Mouse (Mus musculus): ENCODE results near the gene Nfib. TPM values are rescaled to one million over a fixed set of nuclear protein-coding genes. Genes with fewer than 3 reads are reported as not detected.

Nfib gene
- polyA plus RNA-seq, 2 experiments: 1.7 to 2.6 TPM

DNA sequence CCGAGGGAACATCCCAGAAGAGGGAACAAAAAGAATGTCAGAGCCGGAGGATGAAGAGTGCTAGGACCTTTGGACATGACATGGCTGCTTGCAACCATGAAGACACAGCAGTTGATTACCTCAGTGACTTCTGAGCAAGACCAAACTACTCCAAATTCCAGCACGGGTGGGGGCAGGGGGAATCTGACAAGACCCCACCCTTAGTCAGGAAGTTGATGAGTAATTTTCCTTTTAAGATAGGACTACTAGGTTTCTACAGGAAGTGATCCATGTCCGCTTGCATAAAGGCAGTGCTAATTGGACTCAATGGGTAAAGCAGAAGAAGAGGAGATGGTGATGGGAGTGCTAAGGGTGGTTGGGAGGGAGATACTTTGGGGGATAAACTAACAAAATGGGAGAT is 279.3 kb downstream of the Nfib start:
- WGBS (ENCODE audit: insufficient replicate concordance): 59% methylated on average over 4 of the region's 4 CpGs
- ATAC-seq (ENCODE audit: insufficient read depth) (no peak), DNase-seq (ENCODE audit: low read depth in 3 of 3, low spot score in 3 of 3) (no peak)
- Histone ChIP-seq H3K27ac (no peak overlapping the region), H3K4me1 (replicated peaks; ENCODE audit: control insufficient read depth in 2 of 2, insufficient read depth in 2 of 2, low read length in 1 of 2) (no peaks in the 10 kb centered on the region), H3K27me3 (ENCODE audit: control insufficient read depth, insufficient read depth, low read length) (no peaks in the 10 kb centered on the region), H3K4me2 (ENCODE audit: low read depth) (no peak overlapping the region), H3K9ac (replicated peaks) (no peak overlapping the region), H3K4me3 (ENCODE audit: insufficient read depth in 1 of 2, low read depth in 2 of 2, low read length in 2 of 2) (no peak overlapping the region), H3K9me3 (ENCODE audit: control insufficient read depth, low read length) (no peaks in the 10 kb centered on the region), H3K36me3 (replicated peaks; ENCODE audit: control insufficient read depth, insufficient read depth, low read depth) (no peaks in the 10 kb centered on the region)
- TF ChIP-seq CTCF (IDR thresholded peaks at IDR 0.05; ENCODE audit: low read depth): no peak
- no peak for TF ChIP-seq EP300 (IDR thresholded peaks at IDR 0.05; ENCODE audit: low read depth)

DNA sequence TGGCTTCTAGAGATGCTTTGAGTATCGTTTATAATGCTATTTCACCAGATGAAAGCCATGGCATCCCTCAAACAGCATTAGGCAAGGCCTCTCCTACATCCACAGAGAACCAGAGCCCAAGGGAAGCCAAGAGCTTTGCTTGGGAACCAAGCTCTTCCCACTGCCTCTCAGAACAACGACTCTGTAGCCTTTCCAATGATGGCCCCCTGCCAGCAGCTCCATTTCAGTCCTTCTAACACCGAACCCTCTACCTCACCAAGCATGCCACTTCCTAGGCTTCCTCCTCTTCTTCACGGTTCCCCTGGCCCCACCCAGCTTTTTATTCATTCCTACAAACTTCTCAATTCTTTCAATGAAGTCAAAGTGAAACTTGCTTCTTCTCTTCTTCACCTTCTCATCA is 287.3 kb downstream of the Nfib start:
- Histone ChIP-seq H3K27ac (no peak overlapping the region), H3K9ac (replicated peaks) (no peak overlapping the region), H3K9me3 (ENCODE audit: control insufficient read depth, low read length) (no peaks in the 10 kb centered on the region), H3K4me2 (ENCODE audit: low read depth) (no peak overlapping the region), H3K27me3 (ENCODE audit: control insufficient read depth, insufficient read depth, low read length) (no peaks in the 10 kb centered on the region), H3K4me1 (replicated peaks; ENCODE audit: control insufficient read depth in 2 of 2, insufficient read depth in 2 of 2, low read length in 1 of 2) (peaks cover 0 to 2% of the 10 kb centered on the region in 2 experiments; a peak in 1 of 4 replicates), H3K4me3 (ENCODE audit: insufficient read depth in 1 of 2, low read depth in 2 of 2, low read length in 2 of 2) (no peak overlapping the region), H3K36me3 (replicated peaks; ENCODE audit: control insufficient read depth, insufficient read depth, low read depth) (no peaks in the 10 kb centered on the region)
- ATAC-seq (ENCODE audit: insufficient read depth) (no peak), DNase-seq (ENCODE audit: low read depth in 3 of 3, low spot score in 3 of 3) (no peak)
- 42% methylated on average over 4 of the region's 4 CpGs for WGBS (ENCODE audit: insufficient replicate concordance)
- TF ChIP-seq EP300 (IDR thresholded peaks at IDR 0.05; ENCODE audit: low read depth) (no peak), CTCF (IDR thresholded peaks at IDR 0.05; ENCODE audit: low read depth) (no peak)

- H3K27me3 ChIP-seq (ENCODE audit: control insufficient read depth, insufficient read depth, low read length): no peaks in the 10 kb centered on the region
- WGBS (ENCODE audit: insufficient replicate concordance): 43% methylated on average over 4 of the region's 4 CpGs
- DNase-seq (ENCODE audit: low read depth in 3 of 3, low spot score in 3 of 3): no peak
Measured at GRCm38 (mm10) chr4:82415817-82416216, 289.7 kb downstream of the Nfib start.

DNA sequence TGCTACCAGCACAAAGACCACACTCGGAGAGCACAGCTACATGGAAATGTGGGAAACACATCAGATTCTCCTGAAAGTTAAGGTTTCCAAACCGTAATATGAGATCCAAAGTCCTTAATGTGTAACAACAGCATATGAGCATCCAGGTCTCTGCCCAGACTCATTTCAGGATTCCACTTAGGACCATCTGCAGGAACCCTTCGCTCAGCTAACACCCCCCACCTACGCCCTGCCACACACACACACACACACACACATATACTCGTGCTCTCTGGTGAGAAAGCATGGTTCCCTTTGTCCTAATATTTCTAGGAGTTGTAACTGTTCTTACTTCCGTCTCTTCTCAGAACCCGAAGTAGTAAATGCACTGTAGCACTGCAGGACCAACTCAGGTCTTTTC is 292.9 kb downstream of the Nfib start:
- 58% methylated on average over 7 of the region's 7 CpGs for WGBS (ENCODE audit: insufficient replicate concordance)
- Histone ChIP-seq H3K9me3 (ENCODE audit: control insufficient read depth, low read length) (no peaks in the 10 kb centered on the region), H3K36me3 (replicated peaks; ENCODE audit: control insufficient read depth, insufficient read depth, low read depth) (no peaks in the 10 kb centered on the region), H3K4me2 (ENCODE audit: low read depth) (no peak overlapping the region), H3K27ac (no peak overlapping the region), H3K4me1 (replicated peaks; ENCODE audit: control insufficient read depth in 2 of 2, insufficient read depth in 2 of 2, low read length in 1 of 2) (peaks cover 0 to 2% of the 10 kb centered on the region in 2 experiments; a peak in 1 of 4 replicates), H3K27me3 (ENCODE audit: control insufficient read depth, insufficient read depth, low read length) (no peaks in the 10 kb centered on the region), H3K9ac (replicated peaks) (no peak overlapping the region), H3K4me3 (ENCODE audit: insufficient read depth in 1 of 2, low read depth in 2 of 2, low read length in 2 of 2) (no peak overlapping the region)
- ATAC-seq (ENCODE audit: insufficient read depth) (no peak), DNase-seq (ENCODE audit: low read depth in 3 of 3, low spot score in 3 of 3) (no peak)
- no peak for TF ChIP-seq EP300 (IDR thresholded peaks at IDR 0.05; ENCODE audit: low read depth)
- no peak for TF ChIP-seq CTCF (IDR thresholded peaks at IDR 0.05; ENCODE audit: low read depth)

More at GRCm38 (mm10) chr4:82415817-82416216, 289.7 kb downstream of the Nfib start:
- Histone ChIP-seq H3K9me3 (ENCODE audit: control insufficient read depth, low read length) (no peaks in the 10 kb centered on the region), H3K9ac (replicated peaks) (no peak overlapping the region), H3K4me1 (replicated peaks; ENCODE audit: control insufficient read depth in 2 of 2, insufficient read depth in 2 of 2, low read length in 1 of 2) (peaks cover 0 to 4% of the 10 kb centered on the region in 2 experiments; a peak in 1 of 4 replicates), H3K36me3 (replicated peaks; ENCODE audit: control insufficient read depth, insufficient read depth, low read depth) (no peaks in the 10 kb centered on the region), H3K27ac (no peak overlapping the region), H3K4me3 (ENCODE audit: insufficient read depth in 1 of 2, low read depth in 2 of 2, low read length in 2 of 2) (no peak overlapping the region), H3K4me2 (ENCODE audit: low read depth) (no peak overlapping the region)
- no peak for TF ChIP-seq CTCF (IDR thresholded peaks at IDR 0.05; ENCODE audit: low read depth)
- TF ChIP-seq EP300 (IDR thresholded peaks at IDR 0.05; ENCODE audit: low read depth): no peak
- ATAC-seq (ENCODE audit: insufficient read depth): no peak

DNA sequence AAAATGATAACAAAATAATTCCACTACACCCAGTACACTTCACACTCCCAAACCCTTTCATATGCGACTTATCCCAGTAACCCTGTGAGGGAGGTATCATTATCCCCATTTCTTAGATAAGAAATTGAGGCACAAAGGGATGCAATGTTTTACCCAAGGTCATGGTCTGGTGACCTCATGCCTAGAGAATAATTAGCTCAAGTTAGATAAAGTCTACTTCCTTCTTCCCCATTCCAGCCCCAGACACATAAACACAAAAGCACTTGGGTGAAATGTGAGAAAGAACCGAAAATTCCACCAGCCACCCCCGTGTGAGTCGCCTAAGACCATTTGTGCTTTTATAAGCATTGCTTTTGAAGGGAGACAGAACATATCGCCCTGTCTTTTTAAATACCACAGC is 293.6 kb downstream of the Nfib start:
- no peak for TF ChIP-seq EP300 (IDR thresholded peaks at IDR 0.05; ENCODE audit: low read depth)
- no peak for TF ChIP-seq CTCF (IDR thresholded peaks at IDR 0.05; ENCODE audit: low read depth)
- Histone ChIP-seq H3K9me3 (ENCODE audit: control insufficient read depth, low read length) (no peaks in the 10 kb centered on the region), H3K27ac (no peak overlapping the region), H3K36me3 (replicated peaks; ENCODE audit: control insufficient read depth, insufficient read depth, low read depth) (no peaks in the 10 kb centered on the region), H3K9ac (replicated peaks) (no peak overlapping the region), H3K4me2 (ENCODE audit: low read depth) (no peak overlapping the region), H3K4me1 (replicated peaks; ENCODE audit: control insufficient read depth in 2 of 2, insufficient read depth in 2 of 2, low read length in 1 of 2) (peaks cover 0 to 2% of the 10 kb centered on the region in 2 experiments; a peak in 1 of 4 replicates), H3K4me3 (ENCODE audit: insufficient read depth in 1 of 2, low read depth in 2 of 2, low read length in 2 of 2) (no peak overlapping the region), H3K27me3 (ENCODE audit: control insufficient read depth, insufficient read depth, low read length) (no peaks in the 10 kb centered on the region)
- 25% methylated on average over 5 of the region's 5 CpGs for WGBS (ENCODE audit: insufficient replicate concordance)
- ATAC-seq (ENCODE audit: insufficient read depth) (no peak), DNase-seq (ENCODE audit: low read depth in 3 of 3, low spot score in 3 of 3) (no peak)

Measured in liver, embryonic 14.5 days (tissue).